Mouse (Mus musculus): Measurements from ENCODE around the gene Sh3d19.

- no peak for TF ChIP-seq POLR2A (IDR thresholded peaks at IDR 0.05; ENCODE audit: insufficient read depth, low read depth, low read length)
- TF ChIP-seq CTCF (IDR thresholded peaks at IDR 0.05; ENCODE audit: insufficient read depth, low read depth, low read length) = no peak
These were observed 151.2 kb downstream of the Sh3d19 start for GRCm38 (mm10) chr3:86122156-86122555.
